Mouse (Mus musculus) liver, postnatal 0 days (tissue): ENCODE measurements around the gene Pdzd2.

Source experiments
- CTCF ChIP-seq: sonication (generic); IDR thresholded peaks from 2 replicates; pipeline ENCODE4 v1.5.1; 2016; ENCODE audit warnings: antibody characterized with exemption, low read depth
- EP300 ChIP-seq: IDR thresholded peaks from 2 replicates; pipeline ENCODE4 v1.6.1; 2016; ENCODE audit warnings: antibody characterized with exemption, low read depth, mild to moderate bottlenecking

DNA sequence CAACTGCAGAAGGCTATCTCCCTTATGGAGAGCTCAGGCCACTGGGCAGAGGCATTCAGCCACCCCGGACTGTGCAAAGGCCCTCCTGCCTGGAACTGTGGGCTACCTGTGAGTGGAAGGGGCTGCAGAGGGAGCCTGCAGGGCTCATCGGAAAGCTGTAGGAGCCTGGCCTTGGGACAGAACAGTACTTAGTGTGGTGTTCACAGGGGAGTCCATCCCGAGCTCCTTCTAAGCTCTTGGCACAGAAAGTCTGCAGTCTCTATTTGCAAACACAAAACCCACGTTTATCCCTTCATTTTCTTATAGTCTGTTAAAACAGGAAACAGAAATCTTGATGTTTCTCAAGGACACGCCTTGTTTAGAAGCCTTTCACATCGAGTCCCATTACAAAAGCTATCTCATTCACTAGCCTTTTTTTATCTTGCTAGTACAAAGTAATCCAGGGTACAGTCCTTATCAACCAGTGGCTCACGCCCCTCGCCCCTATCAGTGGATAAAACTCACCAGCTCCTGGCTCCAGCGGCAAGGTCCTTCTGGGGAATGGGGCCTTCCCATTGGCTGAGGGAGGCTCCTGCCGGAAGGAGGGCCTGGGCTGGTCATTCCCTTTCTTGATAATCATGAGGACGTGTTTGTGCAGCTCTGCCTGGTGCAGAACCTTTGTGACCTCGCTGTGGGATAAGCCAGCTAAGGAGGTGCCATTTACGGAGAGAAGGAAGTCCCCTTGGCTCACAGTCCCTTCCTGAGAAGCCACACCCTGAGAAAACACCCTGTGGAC is 372.2 kb downstream of the Pdzd2 start:
- no peak for TF ChIP-seq CTCF
- TF ChIP-seq EP300: peak; percentile 88
